Mouse (Mus musculus) lung, postnatal 0 days (tissue): ENCODE measurements around the gene Efcab2.

Experiments used
- CTCF ChIP-seq: IDR thresholded peaks from 2 replicates; pipeline ENCODE4 v1.5.1; 2016; ENCODE audit warnings: antibody characterized with exemption, mild to moderate bottlenecking
- EP300 ChIP-seq: IDR thresholded peaks from 2 replicates; pipeline ENCODE4 v1.6.1; 2016; ENCODE audit warnings: antibody characterized with exemption, mild to moderate bottlenecking, control low read depth

GRCm38 (mm10) chr1:178492493-178492892, 86.6 kb downstream of the Efcab2 start:
- TF ChIP-seq CTCF (no peak), EP300 (no peak)
